Mouse (Mus musculus) induced T-regulatory cell, adult 2 months (primary cell): Measurements from ENCODE around the gene Scfd1.

Experiments used
- DNase-seq: peaks from one replicate; pipeline ENCODE4 v3.0.0-alpha.2; 2012; ENCODE audit warnings: low read depth

The Scfd1 gene

DNA sequence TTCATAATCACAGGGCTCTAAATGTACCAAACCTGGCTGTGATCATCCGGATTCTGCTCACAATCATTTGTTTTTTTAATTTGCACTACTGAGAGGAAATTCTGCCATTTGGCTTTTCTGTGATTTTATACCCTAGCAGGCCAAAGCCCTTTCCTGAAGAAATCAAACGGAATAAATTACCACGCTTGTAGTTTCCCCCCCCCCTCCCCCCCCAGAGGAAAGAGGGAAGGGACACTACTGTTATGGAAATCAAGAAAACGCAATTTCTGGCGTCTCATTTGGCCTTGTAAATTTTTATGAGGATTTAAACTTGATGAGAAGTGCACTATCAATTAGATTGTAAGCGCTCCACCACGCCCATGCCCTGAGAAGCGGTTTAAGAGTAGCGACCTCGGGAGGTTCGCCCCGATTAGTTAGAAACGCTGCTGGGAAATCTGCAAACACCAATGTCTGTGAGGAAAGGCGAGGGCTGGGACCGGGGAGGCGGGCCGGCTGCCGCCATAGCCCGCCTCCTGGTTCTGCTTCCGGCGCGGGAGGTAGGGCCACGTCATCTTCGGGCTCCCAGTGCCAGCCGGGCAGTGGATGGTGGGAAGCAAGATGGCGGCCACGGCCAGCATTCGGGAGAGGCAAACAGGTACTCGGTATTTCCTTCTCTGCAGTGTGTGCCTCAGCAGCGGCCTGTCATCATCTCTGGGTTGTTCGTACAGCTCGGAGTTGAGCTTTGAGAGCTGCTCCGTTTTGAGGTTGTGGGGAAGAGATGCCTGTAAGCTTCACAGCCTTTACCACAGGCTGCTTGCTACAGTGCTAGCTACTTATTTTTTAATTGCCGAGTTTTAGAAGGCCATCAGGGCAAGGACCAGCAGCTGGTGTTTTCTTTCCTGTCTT lies at the start of gene Scfd1:
Scfd1 (plus strand) TSS at position 508 of the 885 bp plus-strand sequence.
- DNase-seq: peak; percentile 96

DNA sequence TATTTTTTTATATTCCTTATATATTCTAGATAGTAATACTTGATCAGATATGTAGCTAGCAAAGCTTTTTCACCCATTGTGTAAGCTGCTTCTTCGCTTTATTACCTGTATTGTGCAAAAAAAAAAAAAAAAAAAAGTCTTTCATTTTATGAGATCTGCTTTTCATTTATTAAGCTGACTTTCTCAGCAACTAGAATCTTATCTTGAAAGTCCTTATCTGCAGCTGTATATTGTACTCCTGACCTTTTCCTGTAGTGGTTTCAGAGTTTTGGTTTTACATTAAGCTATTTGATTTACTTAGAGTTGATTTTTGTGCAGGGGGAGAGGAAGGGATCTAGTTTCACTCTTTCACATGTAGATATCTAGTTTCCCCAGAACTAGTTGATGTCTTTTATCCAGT lies 40.3 kb upstream of the Scfd1 start:
- DNase-seq: no peak

DNA sequence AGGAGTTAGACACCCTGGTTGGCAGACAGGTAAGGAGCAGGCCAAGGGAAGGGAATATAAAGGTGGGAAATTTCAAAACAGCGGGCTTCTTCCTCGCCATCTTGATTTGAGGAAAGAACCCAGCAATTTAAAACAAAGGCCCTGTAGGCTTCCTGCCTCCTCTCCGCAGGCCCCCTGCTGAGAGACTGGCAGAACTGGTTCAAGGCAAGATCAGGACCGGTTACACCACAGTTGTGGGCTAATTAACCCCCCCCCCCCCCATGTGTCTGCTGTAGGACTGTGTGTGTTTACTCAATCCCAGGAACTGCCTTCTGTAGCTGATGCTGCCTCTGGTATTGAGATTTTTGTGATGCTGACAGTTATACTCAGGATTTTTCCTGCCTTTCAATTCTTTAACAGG lies 31.2 kb upstream of the Scfd1 start:
- no peak for DNase-seq

DNA sequence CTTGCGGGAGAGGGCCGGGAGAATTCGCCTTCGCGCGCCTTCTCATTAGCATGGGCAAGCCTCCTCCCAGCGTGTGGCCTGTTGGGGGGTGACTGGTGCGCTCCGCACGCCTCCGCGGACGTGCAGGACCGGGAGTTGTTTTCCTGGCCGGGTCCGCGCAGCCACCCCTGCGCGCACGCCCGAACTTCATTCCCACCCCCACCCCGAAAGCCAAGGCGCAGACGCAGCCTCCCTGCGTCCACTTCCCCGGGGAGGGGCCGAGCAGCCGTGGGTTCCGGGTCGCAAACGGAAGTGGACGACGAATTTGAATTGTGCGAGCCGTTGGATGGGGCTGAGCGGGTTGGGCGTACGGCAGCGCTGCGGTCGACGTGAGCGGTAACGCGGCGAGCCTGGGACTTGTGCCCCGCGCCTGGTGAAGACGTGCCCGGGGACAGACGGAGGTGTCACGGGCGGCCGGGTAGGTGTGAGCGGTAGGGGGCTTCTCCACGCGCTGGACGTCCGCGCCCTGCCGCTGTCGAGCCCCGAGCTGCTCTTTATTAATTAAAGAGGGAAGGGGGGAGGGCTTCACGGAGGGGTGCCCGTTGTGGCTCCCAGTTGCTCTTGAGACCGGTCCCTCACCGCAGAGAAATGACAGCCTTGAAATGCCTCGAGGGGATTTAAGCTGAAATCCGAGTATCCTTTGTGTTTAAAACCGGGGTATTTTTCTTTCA lies 29.2 kb upstream of the Scfd1 start, which contains the start of gene G2e3:
G2e3 (plus strand) TSS at position 74 of the 710 bp plus-strand sequence.
- peak; percentile 92 for DNase-seq

DNA sequence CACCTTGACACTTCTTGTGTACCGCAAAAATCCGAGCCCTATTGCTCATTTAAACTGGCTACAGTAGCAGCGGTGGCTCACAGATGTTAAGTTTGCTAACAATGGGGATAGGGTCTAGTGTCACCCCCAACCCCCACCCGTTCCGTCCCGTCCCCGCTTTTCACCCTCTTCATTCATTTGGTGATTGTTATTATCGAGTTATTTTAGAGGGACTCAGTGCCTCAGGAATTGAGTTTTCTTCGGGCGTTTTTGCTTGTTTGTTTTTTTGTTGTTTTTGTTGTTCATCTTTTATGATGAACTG lies 28.7 kb upstream of the Scfd1 start:
- DNase-seq: no peak

DNA sequence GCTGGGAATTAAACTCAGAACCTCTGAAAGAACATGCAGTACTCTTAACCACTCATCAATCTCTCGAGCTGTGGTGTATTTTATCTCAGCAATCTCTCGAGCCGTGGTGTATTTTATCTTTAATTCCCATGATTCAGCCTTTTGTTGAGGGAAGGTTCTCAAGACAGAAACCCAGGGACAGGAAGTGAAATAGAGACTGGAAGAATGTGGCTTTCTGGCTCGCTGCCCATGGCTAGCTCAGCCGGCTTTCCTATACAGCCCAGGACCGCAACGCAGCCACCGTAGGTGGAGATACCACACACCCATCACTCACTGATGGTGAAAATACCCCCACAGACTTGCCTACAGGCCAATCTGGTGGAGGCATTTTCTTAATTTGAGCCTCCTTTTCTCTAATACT lies 22.0 kb upstream of the Scfd1 start:
- DNase-seq: no peak

DNA sequence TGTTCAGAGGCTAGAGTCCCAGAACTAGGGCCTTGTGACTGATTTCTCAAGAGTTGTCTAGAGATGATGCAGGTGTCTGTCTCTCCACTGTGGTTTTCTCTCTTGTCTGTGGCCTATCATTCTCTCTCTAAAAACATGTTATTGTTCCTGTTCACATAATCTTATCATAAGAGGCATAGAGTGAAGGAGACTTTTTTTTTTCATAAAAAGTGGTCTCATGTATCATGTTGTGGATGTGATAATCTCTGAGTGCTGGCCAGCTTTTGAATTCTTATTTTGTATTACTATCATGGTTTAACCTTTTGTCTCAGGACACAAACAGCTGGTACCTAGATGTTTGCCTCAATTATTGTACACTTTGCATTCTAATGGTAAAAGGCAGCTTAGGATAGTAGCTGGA lies 16.0 kb upstream of the Scfd1 start:
- no peak for DNase-seq

DNA sequence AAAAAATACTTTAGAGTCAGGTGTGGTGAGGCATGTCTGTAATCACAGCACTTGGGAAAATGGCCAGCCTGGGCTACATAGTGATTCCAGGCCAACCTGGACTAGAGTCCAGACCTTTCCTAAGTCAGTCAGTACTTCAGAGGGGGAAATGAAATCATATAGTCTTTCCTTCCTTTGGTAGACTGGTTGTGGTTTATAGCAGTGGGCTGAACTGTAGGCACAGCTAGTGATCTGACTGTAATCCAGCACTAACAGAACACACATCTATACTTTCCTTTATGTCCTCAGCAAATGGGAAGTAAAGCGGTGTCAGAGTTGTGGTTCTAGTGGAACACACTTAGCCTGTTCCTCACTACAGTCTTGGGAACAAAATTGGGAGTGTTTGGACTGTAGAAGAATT lies 14.4 kb upstream of the Scfd1 start:
- no peak for DNase-seq

DNA sequence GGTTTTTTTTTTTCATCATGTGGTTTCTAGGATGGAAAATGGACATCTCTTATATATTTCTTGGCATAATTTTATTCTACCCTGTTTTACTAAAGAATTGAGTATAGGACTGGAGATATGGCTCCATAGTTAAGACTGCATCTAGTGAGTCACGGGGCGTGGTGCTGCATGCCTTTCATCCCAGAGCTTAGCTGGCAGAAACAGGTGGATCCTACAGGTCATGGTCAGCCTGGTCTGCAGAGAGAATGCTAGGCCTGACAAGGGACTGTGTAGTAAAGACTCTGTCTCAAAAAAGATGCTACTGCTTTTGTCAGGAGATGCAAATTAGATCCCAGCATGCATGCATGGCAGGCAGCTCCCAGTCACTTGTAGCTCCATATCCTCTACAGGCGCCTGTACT lies 8.8 kb upstream of the Scfd1 start:
- DNase-seq: no peak

DNA sequence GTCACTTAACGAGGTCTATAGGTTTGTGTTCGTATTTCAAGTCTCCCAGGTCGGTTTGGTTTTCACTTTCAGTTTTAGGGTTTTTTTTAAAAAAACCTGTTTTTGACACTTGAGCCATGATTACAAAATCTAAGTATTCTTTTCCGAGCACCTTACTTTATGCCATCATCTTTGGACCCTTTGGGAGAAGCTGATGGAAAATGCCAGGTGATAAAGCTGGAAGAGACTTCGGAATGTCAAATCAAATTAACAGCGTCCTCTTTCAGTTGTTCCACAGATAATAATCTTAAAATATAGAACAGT lies 529 bp downstream of the Scfd1 start:
- no peak for DNase-seq

DNA sequence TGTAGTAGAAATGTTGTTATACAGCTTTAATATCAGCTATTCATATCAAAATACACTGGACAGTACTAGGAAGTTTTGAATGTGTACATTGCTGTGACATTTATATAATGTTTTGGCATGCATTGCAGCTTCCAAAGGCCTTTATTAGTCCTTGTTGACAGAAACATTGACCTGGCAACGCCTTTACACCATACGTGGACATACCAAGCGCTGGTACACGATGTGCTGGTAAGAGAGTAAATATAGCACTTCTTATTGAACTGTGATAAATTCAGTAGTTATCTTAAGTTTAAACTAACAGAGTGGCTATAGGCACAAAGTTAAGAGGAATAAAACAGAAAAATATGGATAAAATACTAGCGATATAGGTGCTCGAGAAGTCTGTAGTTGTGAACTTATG lies 22.6 kb downstream of the Scfd1 start:
- no peak for DNase-seq

DNA sequence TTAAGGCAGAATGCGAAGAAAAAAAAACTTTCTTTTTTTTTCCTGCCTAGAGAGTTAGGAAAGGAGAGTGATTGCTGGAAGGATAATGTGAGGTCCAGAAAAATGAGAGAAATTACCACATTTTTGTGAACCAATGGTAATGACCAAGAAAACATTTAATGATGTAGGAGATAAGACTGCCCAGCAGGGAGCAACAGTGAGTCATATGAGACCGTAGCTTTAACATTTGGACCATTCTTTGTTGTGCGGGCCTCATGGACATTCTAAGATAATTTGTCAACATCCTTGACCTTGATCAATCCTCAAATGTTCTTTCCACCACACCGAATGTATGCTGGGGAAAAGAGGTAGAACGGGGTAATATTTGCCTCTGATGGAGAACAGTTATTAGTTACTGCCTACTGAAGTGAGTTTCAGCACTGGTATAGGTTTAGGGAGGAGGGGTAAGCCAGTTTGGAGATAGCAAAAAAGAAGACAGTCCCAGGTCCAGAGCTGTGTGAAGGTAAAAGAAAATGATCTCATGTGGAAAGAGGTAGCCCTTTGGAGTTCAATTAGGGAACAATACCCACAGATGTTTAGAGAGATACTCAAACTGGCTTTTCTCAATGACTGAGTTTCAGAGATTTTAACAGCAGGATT lies 24.9 kb downstream of the Scfd1 start:
- peak; percentile 47 for DNase-seq

DNA sequence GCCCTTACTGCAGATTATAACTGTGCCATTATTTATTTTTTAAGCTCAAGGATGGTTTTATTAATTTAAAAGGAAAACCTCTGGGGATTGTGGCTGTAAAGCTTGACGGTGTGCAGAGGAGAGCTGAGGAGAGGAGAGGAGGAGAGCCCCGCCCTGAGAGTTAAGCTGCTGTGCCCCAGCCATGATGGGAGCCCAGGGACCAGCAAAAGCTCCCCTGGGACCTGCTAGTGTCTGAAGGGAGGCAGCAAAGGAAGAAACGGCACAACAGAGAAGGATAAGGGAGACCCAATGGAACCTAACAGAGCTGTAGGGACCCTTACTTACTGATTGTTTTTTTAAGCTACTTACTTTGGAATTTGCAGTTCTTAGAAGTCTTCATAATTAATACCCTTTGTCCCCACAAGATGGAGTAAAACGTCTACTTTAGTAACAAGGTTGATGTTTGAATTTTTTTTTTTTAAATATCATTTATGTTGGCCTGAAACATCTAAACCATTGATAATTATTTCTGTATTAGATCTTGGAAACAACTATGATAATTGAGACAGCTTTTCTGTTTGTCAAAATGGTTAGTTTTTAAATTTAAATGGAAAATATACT lies 26.8 kb downstream of the Scfd1 start:
- DNase-seq: peak; percentile 30

DNA sequence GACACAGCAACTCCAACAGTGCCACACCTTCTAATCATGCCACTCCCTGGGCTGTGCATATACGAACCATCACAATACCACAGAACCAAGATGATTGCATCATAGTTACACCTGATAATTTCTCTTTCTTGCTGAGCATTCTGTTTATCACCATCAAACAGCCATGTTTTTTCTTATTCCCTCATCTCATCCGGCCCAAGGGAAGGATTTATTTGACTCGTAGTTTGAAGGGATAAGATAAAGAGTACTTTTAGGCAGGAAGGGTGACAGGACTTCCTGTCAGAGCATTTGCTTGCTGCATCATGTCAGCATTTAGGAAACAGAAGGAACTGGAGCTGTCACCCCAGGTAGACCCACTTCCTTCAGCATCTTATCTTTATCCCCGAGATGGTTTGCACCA lies 34.1 kb downstream of the Scfd1 start:
- DNase-seq: no peak

DNA sequence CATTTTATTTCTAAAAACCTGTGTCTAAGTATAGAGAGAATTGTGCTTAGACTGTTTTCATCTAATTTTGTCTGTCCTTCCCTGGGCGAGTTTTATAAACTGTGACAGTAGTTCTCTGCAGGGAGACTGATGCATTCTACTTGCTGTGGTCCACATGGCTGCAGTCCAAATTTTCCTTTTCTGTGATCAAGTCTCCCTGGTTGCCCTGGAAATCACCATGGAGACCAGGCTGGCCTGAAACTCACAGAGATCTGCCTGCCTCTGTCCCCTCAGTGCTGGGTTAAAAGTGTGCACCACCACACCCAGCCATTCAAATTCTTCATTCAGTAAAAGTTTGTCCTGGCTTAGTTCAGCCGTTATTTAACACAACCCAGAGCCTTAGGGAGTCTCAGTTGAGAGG lies 60.2 kb downstream of the Scfd1 start:
- DNase-seq: no peak

DNA sequence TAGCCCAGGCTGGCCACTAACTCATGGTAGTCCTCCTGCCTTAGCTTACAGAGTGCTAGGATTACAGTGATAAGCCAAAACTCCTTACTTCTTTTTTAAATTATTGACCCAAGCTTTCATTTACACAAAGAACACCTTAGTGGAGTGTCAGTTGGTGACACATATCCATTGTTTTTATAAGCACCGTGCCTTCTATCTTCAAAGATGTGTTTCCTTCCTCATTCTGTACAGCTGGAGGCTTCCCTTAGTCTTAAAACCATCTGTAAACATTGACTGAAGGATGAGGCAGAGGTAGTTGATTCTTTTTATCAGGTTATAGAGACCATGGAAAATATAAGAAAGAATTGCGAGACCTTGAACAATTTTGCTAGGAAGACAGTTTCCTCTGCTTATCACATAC lies 61.0 kb downstream of the Scfd1 start:
- no peak for DNase-seq

DNA sequence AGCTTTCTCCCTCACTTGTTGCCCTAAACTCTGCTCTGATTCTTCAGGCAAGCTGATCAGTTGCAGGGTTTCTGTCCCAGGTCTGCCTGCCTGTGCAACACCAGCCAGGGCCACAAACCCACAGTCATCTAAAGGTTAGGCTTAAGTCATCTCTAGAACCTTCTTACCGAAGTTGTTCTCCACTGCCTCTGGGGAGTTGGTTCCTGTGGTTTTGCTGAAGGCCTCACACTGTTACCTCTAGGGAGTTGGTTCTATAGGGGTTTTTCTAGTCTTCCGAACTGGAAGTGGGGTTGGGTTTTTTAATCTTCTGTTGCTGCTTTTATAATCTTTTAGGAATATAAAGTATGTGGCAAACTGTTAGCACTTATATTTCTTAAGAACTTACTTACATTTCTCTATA lies 72.0 kb downstream of the Scfd1 start:
- no peak for DNase-seq

DNA sequence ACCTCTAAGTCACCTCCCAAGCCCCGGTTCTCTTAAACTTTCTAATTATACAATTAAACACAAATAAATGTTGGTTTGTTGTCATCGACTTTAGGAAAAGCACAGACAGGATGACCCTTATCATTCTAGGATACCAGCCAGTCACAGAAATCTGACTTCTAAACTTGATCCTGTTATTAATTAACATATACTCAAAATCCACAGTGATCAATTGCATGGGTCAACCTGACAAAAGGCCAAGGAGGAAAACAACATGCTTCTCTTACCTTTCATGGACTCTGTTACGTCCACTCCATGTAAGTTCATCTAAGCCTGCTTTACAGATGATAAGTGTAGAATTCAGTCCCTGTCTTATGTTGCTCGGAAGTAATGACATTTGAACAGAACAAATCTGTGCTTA lies 93.6 kb downstream of the Scfd1 start:
- DNase-seq: no peak

DNA sequence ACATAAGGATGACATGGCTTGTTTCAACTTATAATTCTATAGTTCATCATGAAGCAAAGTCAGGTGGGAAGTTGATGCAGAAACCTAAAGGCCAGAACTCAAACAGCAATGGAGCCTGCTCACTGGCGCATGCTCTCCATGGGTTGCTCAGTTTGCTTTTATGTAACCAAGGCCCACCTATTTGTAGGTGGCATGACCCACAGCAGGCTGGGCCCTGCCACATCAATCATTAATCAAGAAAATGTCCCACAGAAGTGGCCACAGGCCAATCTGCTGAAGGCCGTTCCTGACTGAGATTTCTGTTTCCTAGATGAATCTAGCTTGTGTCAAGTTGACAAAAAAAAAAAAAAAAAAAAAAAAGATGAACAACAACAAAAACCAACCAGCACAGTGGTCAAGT lies 103.9 kb downstream of the Scfd1 start:
- DNase-seq: no peak

DNA sequence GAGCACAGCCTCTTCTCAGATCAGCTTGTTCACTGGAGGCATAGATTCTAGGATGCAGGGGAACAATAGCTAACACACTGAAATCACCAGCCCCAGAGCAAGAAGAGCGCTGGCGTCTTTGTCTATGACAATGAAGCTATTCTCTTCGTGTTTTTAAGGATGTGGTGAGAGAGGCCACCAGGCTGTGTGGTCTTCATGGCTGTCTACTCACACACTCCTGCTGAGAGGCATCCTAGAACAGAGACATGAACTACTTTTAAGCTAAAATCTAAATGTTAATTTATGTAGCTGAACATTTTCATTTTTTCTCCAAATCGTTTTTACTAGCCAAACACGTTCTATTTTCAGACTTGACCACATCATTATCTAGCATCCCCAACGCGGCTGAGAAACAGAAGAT lies 114.7 kb downstream of the Scfd1 start:
- no peak for DNase-seq

DNA sequence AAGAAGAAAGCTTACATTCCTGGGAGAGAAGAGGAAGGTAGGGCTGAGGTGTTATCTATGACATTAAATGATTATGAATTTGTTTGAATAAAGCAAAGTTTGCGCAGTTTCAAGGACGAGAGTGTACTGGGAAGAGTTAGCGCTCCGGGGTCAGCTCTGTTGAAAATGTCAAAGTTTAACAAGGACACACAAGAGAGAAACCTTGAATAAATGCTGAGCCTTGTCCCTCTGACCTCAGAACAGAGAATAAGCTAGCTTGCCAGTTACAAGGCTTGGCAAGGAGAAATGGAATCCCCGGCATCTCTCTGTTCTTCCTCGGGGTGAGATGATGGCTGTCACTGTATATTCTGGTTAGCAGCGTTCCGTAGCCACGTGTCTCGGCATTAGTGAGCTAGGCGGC lies 116.2 kb downstream of the Scfd1 start:
- no peak for DNase-seq

DNA sequence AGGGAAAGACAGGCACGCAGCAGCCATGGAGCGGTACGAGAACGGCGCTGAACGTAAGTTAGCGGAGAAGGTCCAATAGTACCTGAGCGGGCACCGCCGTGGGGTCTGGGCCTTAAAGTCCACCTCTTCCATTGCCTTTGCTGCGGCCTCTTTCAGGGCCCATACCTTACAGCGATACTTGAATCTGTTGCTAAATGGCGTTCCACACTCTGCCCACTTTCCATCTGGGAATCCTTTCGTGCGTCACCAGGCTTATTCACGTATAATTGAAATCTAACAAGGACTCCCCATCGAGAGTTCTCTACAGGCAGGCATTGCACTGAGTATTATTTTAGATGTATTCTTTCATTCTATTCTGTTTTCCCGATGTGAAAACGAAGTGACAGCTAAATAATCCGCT lies 117.3 kb downstream of the Scfd1 start:
- DNase-seq: no peak
